Mouse (Mus musculus): ENCODE results near the gene Mgll.

- TF ChIP-seq CTCF (IDR thresholded peaks at IDR 0.05; ENCODE audit: low read depth, low read length) (no peak), POLR2A (IDR thresholded peaks at IDR 0.05; ENCODE audit: extremely low read depth, insufficient read depth, low read length) (no peak)
Observed at GRCm38 (mm10) chr6:88841514-88841780, 117.2 kb downstream of the Mgll start.
